8 mouse cellular contexts compared by ENCODE assay signal in genomic region chr5:137756882-137757661, GRCm38 (mm10). TPM values are rescaled to one million over a fixed set of nuclear protein-coding genes. Genes with fewer than 3 reads are reported as not detected.
DNase-seq lines count a peak whose midpoint lies in the region; ATAC-seq and TF ChIP-seq lines count a peak whose summit lies in the region.

No protein-coding gene starts in this region.

- no peak overlapping the region for H3K9ac ChIP-seq in embryonic facial prominence, embryonic 14.5 days (ENCODE audit: low read depth, low read length)
- no peak overlapping the region for H3K9ac ChIP-seq in limb, embryonic 11.5 days (ENCODE audit: low read length)
- H3K9ac ChIP-seq in midbrain, embryonic 15.5 days = 0 out of 2 replicates have a peak overlapping the region, but pooled peaks have one; percentile 14

- no peak overlapping the region for H3K4me3 ChIP-seq in embryonic facial prominence, embryonic 14.5 days (ENCODE audit: low read depth, low read length)
- H3K4me3 ChIP-seq in limb, embryonic 11.5 days (ENCODE audit: low read depth, low read length) = no peak overlapping the region
- H3K4me3 ChIP-seq in midbrain, embryonic 15.5 days = no peak overlapping the region
- H3K4me3 ChIP-seq in spleen, adult 2 months (ENCODE audit: extremely low read depth, insufficient read depth, insufficient read length) = no peak overlapping the region

- no peak overlapping the region for H3K27ac ChIP-seq in embryonic facial prominence, embryonic 14.5 days (replicated peaks; ENCODE audit: low read depth, low read length)
- no peak overlapping the region for H3K27ac ChIP-seq in limb, embryonic 11.5 days (replicated peaks; ENCODE audit: low read depth, low read length)
- peak overlapping the region; percentile 42; the same call in 1 of the 2 replicates for H3K27ac ChIP-seq in midbrain, embryonic 15.5 days
- no peak overlapping the region for H3K27ac ChIP-seq in spleen, adult 2 months (ENCODE audit: insufficient read depth, low read length)

- H3K36me3 ChIP-seq in embryonic facial prominence, embryonic 14.5 days (ENCODE audit: control insufficient read depth, insufficient read depth, low read length) = peaks cover 61% of the 10 kb centered on the region
- peaks cover 21% of the 10 kb centered on the region for H3K36me3 ChIP-seq in limb, embryonic 11.5 days (ENCODE audit: control insufficient read depth, insufficient read depth, low read length)
- no peaks in the 10 kb centered on the region for H3K36me3 ChIP-seq in midbrain, embryonic 15.5 days (replicated peaks)
- H3K36me3 ChIP-seq in spleen, adult 2 months (ENCODE audit: control insufficient read depth, insufficient read depth, low read length) = peaks cover 42% of the 10 kb centered on the region

- H3K27me3 ChIP-seq in embryonic facial prominence, embryonic 14.5 days (replicated peaks; ENCODE audit: control insufficient read depth, insufficient read depth, low read length) = no peaks in the 10 kb centered on the region
- no peaks in the 10 kb centered on the region for H3K27me3 ChIP-seq in limb, embryonic 11.5 days (ENCODE audit: control insufficient read depth, insufficient read depth, low read length)
- no peaks in the 10 kb centered on the region for H3K27me3 ChIP-seq in midbrain, embryonic 15.5 days (replicated peaks)
- H3K27me3 ChIP-seq in spleen, adult 2 months (ENCODE audit: control insufficient read depth, insufficient read depth, low read length) = no peaks in the 10 kb centered on the region

- whole genome bisulfite sequencing in embryonic facial prominence, embryonic 14.5 days = 46% methylated on average over 10 of the region's 10 CpGs
- WGBS in limb, embryonic 11.5 days = 46% methylated on average over 10 of the region's 10 CpGs
- 45% methylated on average over 10 of the region's 10 CpGs for WGBS in midbrain, embryonic 15.5 days
- WGBS in spleen, adult 2 months = 59% methylated on average over 10 of the region's 10 CpGs

- H3K4me2 ChIP-seq in embryonic facial prominence, embryonic 14.5 days (ENCODE audit: low read depth, low read length) = no peak overlapping the region
- no peak overlapping the region for H3K4me2 ChIP-seq in limb, embryonic 11.5 days (ENCODE audit: low read depth, severe bottlenecking)
- H3K4me2 ChIP-seq in midbrain, embryonic 15.5 days = no peak overlapping the region

- ATAC-seq in embryonic facial prominence, embryonic 14.5 days (ENCODE audit: low read depth) = peak; percentile 34; the same call in 1 of the 2 replicates
- ATAC-seq in limb, embryonic 11.5 days (ENCODE audit: insufficient number of reproducible peaks, low FRiP score, low TSS enrichment, low read depth) = no peak
- ATAC-seq in midbrain, embryonic 15.5 days (replicated peaks) = peak; percentile 51

- DNase-seq in A20 (ENCODE audit: low read depth, low spot score) = peak; percentile 77
- DNase-seq in adrenal gland, postnatal 36 days = peak; percentile 87 to 88
- DNase-seq in embryonic facial prominence, embryonic 14.5 days (ENCODE audit: low spot score) = peak; percentile 86
- peak; percentile 71 to 90 for DNase-seq in heart, adult 9 months (ENCODE audit: low spot score in 2 of 2)
- DNase-seq in kidney, adult 8-10 months = peak; percentile 76 to 93
- DNase-seq in limb, embryonic 11.5 days (ENCODE audit: low spot score) = peak; percentile 93
- DNase-seq in spleen, adult 2 months (ENCODE audit: low read depth in 1 of 2, low spot score in 2 of 2) = peak; percentile 65 to 84

- H3K9me3 ChIP-seq in embryonic facial prominence, embryonic 14.5 days (ENCODE audit: control insufficient read depth, low read length) = no peaks in the 10 kb centered on the region
- H3K9me3 ChIP-seq in limb, embryonic 11.5 days (ENCODE audit: control insufficient read depth, low read length) = no peaks in the 10 kb centered on the region
- H3K9me3 ChIP-seq in midbrain, embryonic 15.5 days = no peaks in the 10 kb centered on the region

- no peaks in the 10 kb centered on the region; the same call in 1 of the 2 replicates for H3K4me1 ChIP-seq in embryonic facial prominence, embryonic 14.5 days (ENCODE audit: control insufficient read depth, insufficient read depth, low read length)
- no peaks in the 10 kb centered on the region for H3K4me1 ChIP-seq in limb, embryonic 11.5 days (ENCODE audit: control insufficient read depth, insufficient read depth, low read length)
- peaks cover 27% of the 10 kb centered on the region for H3K4me1 ChIP-seq in midbrain, embryonic 15.5 days
- peaks cover 2% of the 10 kb centered on the region; the same call in 1 of the 2 replicates for H3K4me1 ChIP-seq in spleen, adult 2 months (ENCODE audit: control insufficient read depth, insufficient read depth, insufficient read length)

- no peak for TF ChIP-seq POLR2A in spleen, adult 2 months (IDR thresholded peaks at IDR 0.05; ENCODE audit: low read depth, low read length)

- peak; percentile 94; the same call in 1 of the 2 replicates for TF ChIP-seq CTCF in spleen, adult 2 months (IDR thresholded peaks at IDR 0.05; ENCODE audit: extremely low read depth, insufficient read depth, insufficient read length, insufficient replicate concordance)

RNA-seq across cellular contexts. Expression of gene Tsc22d4, which starts 11.5 kb away (rescaled TPM):
- total RNA-seq in adrenal gland, postnatal 36 days (2021) = 10 to 100 TPM; 79.5 to 84.6 TPM
- 134 and 141 TPM in 2 replicates for polyA plus RNA-seq in embryonic facial prominence, embryonic 14.5 days (2014; fragmentation: Nextera tagmentation; extraction: Ambion mirVana)
- polyA plus RNA-seq in limb, embryonic 11.5 days (2014; fragmentation: Nextera tagmentation; extraction: Ambion mirVana) = 96.0 and 101 TPM in 2 replicates
- polyA plus RNA-seq in midbrain, embryonic 15.5 days (2015; fragmentation: Nextera tagmentation; extraction: Ambion mirVana) = 58.0 and 59.8 TPM in 2 replicates
- polyA plus RNA-seq in spleen, adult 2 months (2012; rRNA removed) = 133 and 180 TPM in 2 replicates

RNA-seq across cellular contexts. Expression of gene Nyap1, which starts 15.7 kb away (rescaled TPM):
- 1 to 10 TPM; 3.1 to 3.2 TPM for total RNA-seq in adrenal gland, postnatal 36 days (2021)
- polyA plus RNA-seq in embryonic facial prominence, embryonic 14.5 days (2014; fragmentation: Nextera tagmentation; extraction: Ambion mirVana) = 1.5 TPM in 2 replicates
- polyA plus RNA-seq in limb, embryonic 11.5 days (2014; fragmentation: Nextera tagmentation; extraction: Ambion mirVana) = 1.2 and 1.8 TPM in 2 replicates
- polyA plus RNA-seq in midbrain, embryonic 15.5 days (2015; fragmentation: Nextera tagmentation; extraction: Ambion mirVana) = 58.6 and 61.2 TPM in 2 replicates
- polyA plus RNA-seq in spleen, adult 2 months (2012; rRNA removed) = 1.2 and 1.9 TPM in 2 replicates

RNA-seq across cellular contexts. Expression of gene Ppp1r35, which starts 21.6 kb away (rescaled TPM):
- total RNA-seq in adrenal gland, postnatal 36 days (2021) = 10 to 100 TPM; 24.6 to 28.4 TPM
- 31.3 and 39.5 TPM in 2 replicates for polyA plus RNA-seq in embryonic facial prominence, embryonic 14.5 days (2014; fragmentation: Nextera tagmentation; extraction: Ambion mirVana)
- 61.4 and 62.0 TPM in 2 replicates for polyA plus RNA-seq in limb, embryonic 11.5 days (2014; fragmentation: Nextera tagmentation; extraction: Ambion mirVana)
- polyA plus RNA-seq in midbrain, embryonic 15.5 days (2015; fragmentation: Nextera tagmentation; extraction: Ambion mirVana) = 37.3 and 45.0 TPM in 2 replicates
- 43.9 and 55.3 TPM in 2 replicates for polyA plus RNA-seq in spleen, adult 2 months (2012; rRNA removed)

RNA-seq across cellular contexts. Expression of gene Mepce, which starts 30.4 kb away (rescaled TPM):
- 10 to 100 TPM; 52.0 to 56.4 TPM for total RNA-seq in adrenal gland, postnatal 36 days (2021)
- polyA plus RNA-seq in embryonic facial prominence, embryonic 14.5 days (2014; fragmentation: Nextera tagmentation; extraction: Ambion mirVana) = 12.2 and 15.2 TPM in 2 replicates
- 12.0 and 12.2 TPM in 2 replicates for polyA plus RNA-seq in limb, embryonic 11.5 days (2014; fragmentation: Nextera tagmentation; extraction: Ambion mirVana)
- 10.7 and 10.8 TPM in 2 replicates for polyA plus RNA-seq in midbrain, embryonic 15.5 days (2015; fragmentation: Nextera tagmentation; extraction: Ambion mirVana)
- 36.9 and 44.4 TPM in 2 replicates for polyA plus RNA-seq in spleen, adult 2 months (2012; rRNA removed)

RNA-seq across cellular contexts. Expression of gene Zcwpw1, which starts 30.5 kb away (rescaled TPM):
- total RNA-seq in adrenal gland, postnatal 36 days (2021) = 1 to 10 TPM; 2.3 to 3.0 TPM
- 16.5 and 18.8 TPM in 2 replicates for polyA plus RNA-seq in embryonic facial prominence, embryonic 14.5 days (2014; fragmentation: Nextera tagmentation; extraction: Ambion mirVana)
- polyA plus RNA-seq in limb, embryonic 11.5 days (2014; fragmentation: Nextera tagmentation; extraction: Ambion mirVana) = 19.6 and 20.1 TPM in 2 replicates
- 10.5 and 11.9 TPM in 2 replicates for polyA plus RNA-seq in midbrain, embryonic 15.5 days (2015; fragmentation: Nextera tagmentation; extraction: Ambion mirVana)
- polyA plus RNA-seq in spleen, adult 2 months (2012; rRNA removed) = 1.6 and 2.4 TPM in 2 replicates

Comparison
In these comparisons a context has a peak if more than half of its experiments do, and no peak if none do; other contexts are left out.
1. RNA of gene Nyap1, which starts 15.7 kb away (polyA plus RNA-seq): 58.6 to 61.2 TPM in midbrain, embryonic 15.5 days; 1.5 TPM in embryonic facial prominence, embryonic 14.5 days, 1.2 to 1.9 TPM in spleen, adult 2 months and 1.2 to 1.8 TPM in limb, embryonic 11.5 days; every median in the first group is over 10 times any median in the second.
2. Peak in every context shown above with its lines, with median percentiles within 50 percentile points of each other: DNase-seq.